Mouse (Mus musculus) ES-Bruce4 (cell line): ENCODE data around the gene Lcp1.

Experiments
- CTCF ChIP-seq: IDR thresholded peaks from one replicate; pipeline ENCODE4 v1.8.1; 2011; ENCODE audit warnings: low read depth, low read length
- EP300 ChIP-seq: IDR thresholded peaks from 2 replicates; pipeline ENCODE4 v1.6.1; 2011; ENCODE audit warnings: low read depth, low read length; ENCODE audit not compliant: insufficient read depth
- POLR2A ChIP-seq: IDR thresholded peaks from one replicate; pipeline ENCODE4 v1.8.1; 2011; ENCODE audit warnings: low read length; ENCODE audit not compliant: insufficient read depth

GRCm38 (mm10) chr14:75174731-75175555 lies 44.0 kb downstream of the Lcp1 start:
- TF ChIP-seq POLR2A = no peak
- TF ChIP-seq EP300 = no peak
- TF ChIP-seq CTCF = no peak
